Mouse (Mus musculus) forebrain, embryonic 14.5 days (tissue): ENCODE data around the gene Serpinf1. TPM values are rescaled to one million over a fixed set of nuclear protein-coding genes. Genes with fewer than 3 reads are reported as not detected.
A peak's percentile ranks its signal among the peaks of the same experiment; 100 is the strongest.

Source experiments
- ATAC-seq: fragments of 200-750 bp; cut with Nextera tagmentation; 2 replicates; pipeline ENCODE4 v1.8.0; 2017; ENCODE audit warnings: mild to moderate bottlenecking, moderate library complexity
- DNase-seq: peaks from one replicate; pipeline ENCODE4 v3.0.0-alpha.2; 2015; ENCODE audit warnings: low spot score
- H3K27ac ChIP-seq: fragments of 300-500 bp; sonication (generic); 2 replicates; pipeline ENCODE4 v1.5.1; 2014; ENCODE audit warnings: low read depth, mild to moderate bottlenecking, control low read depth, low read length, moderate library complexity
- H3K27me3 ChIP-seq: fragments of 300-500 bp; sonication (generic); replicated peaks from 2 replicates; pipeline ENCODE4 v1.6.1; 2014; ENCODE audit warnings: low read length, control low read depth, mixed read lengths; ENCODE audit not compliant: control insufficient read depth, insufficient read depth
- H3K36me3 ChIP-seq: fragments of 300-500 bp; sonication (generic); 2 replicates; pipeline ENCODE4 v1.6.1; 2014; ENCODE audit warnings: low read length, control low read depth; ENCODE audit not compliant: control insufficient read depth, insufficient read depth
- H3K4me1 ChIP-seq: fragments of 300-500 bp; sonication (generic); 2 replicates; pipeline ENCODE4 v1.6.1; 2014; ENCODE audit warnings: antibody characterized with exemption, low read length, control low read depth; ENCODE audit not compliant: control insufficient read depth, insufficient read depth
- H3K4me2 ChIP-seq: fragments of 300-500 bp; sonication (generic); 2 replicates; pipeline ENCODE4 v1.6.1; 2014; ENCODE audit warnings: mild to moderate bottlenecking, control low read depth, low read length
- H3K4me3 ChIP-seq: fragments of 300-500 bp; sonication (generic); 2 replicates; pipeline ENCODE4 v1.5.1; 2014; ENCODE audit warnings: low read depth, low read length, control low read depth
- H3K9ac ChIP-seq: fragments of 300-500 bp; sonication (generic); 2 replicates; pipeline ENCODE4 v1.6.1; 2014; ENCODE audit warnings: mild to moderate bottlenecking, low read length, control low read depth, moderate library complexity
- H3K9me3 ChIP-seq: fragments of 300-500 bp; sonication (generic); replicated peaks from 2 replicates; pipeline ENCODE4 v1.6.1; 2016; ENCODE audit warnings: low read length, control low read depth, mixed read lengths; ENCODE audit not compliant: control insufficient read depth
- WGBS: fragments of 180-500 bp; shearing (Covaris S2); extraction: QIAGEN DNeasy Blood & Tissue Kit; methylation state at CpG from one replicate; pipeline ENCODE4 v1.1.7; 2014; 5-methylcytosine and 5-hydroxymethylcytosine counted together
- polyA plus RNA-seq: library from polyadenylated mRNA; unstranded; fragments of >200 nt; fragmentation: Nextera tagmentation; extraction: Ambion mirVana; gene quantifications from 2 replicates; pipeline ENCODE4 v1.2.1, GENCODE M21; 2014

The Serpinf1 gene
- polyA plus RNA-seq, 1 experiment from 2014 or later, result 23.6 TPM

DNA sequence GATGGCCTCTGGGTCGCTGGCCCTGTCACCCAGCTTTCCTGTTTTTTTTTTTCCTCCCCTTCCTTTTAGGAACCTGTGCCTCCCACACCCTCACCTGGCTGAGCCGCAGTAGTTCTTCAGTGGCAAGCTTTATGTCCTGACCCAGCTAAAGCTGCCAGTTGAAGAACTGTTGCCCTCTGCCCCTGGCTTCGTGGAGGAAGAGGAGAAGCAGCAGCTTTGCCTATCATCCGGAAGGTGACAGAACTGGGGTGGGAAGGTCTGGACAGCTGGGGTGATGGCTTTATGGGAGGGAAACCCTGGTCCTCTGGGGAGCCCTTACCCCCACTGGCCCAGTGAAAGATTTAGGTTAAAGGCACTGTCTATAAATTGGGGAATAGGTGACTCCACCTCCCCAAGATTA, 41.1 kb upstream of the Serpinf1 start:
- H3K9ac ChIP-seq, result no peak overlapping the region
- WGBS, result 76% methylated on average over 4 of the region's 4 CpGs
- peaks cover 18% of the 10 kb centered on the region for H3K4me1 ChIP-seq
- no peaks in the 10 kb centered on the region for H3K9me3 ChIP-seq
- peaks cover 8% of the 10 kb centered on the region; the same call in 1 of the 2 replicates for H3K36me3 ChIP-seq
- H3K27ac ChIP-seq, result no peak overlapping the region
- H3K4me3 ChIP-seq, result no peak overlapping the region
- DNase-seq, result no peak
- no peaks in the 10 kb centered on the region for H3K27me3 ChIP-seq
- no peak for ATAC-seq
- H3K4me2 ChIP-seq, result no peak overlapping the region

DNA sequence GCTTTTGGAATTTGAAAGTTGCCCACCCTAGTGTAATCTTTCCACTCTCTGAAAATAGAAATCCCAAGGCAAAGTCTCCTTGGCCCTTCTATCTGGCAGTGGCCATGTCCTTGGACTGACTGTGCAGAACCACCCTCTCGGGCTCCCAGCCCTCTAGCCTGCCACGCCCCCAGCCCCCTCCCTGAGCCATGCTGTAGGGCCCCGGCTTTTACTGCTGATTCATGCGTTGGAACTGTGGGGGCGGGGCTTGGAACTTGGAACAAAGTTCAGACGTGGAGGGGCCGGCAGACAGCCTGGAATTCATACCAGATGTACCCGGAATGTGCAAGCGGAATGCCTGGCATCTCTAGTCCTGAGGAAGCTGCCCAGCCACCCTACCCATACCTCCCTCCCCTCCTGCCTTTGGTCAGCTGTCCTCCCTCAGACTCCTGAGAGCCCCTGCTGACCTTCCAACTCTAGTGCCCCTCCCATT, 40.4 kb upstream of the Serpinf1 start:
- Histone ChIP-seq H3K27ac (no peak overlapping the region), H3K9ac (no peak overlapping the region), H3K4me3 (peak overlapping the region; percentile 66), H3K27me3 (no peaks in the 10 kb centered on the region), H3K4me2 (peak overlapping the region; percentile 88), H3K4me1 (peaks cover 18% of the 10 kb centered on the region), H3K9me3 (no peaks in the 10 kb centered on the region), H3K36me3 (peaks cover 8% of the 10 kb centered on the region; the same call in 1 of the 2 replicates)
- ATAC-seq (no peak), DNase-seq (peak; percentile 48)
- 4% methylated on average over 9 of the region's 9 CpGs for WGBS

DNA sequence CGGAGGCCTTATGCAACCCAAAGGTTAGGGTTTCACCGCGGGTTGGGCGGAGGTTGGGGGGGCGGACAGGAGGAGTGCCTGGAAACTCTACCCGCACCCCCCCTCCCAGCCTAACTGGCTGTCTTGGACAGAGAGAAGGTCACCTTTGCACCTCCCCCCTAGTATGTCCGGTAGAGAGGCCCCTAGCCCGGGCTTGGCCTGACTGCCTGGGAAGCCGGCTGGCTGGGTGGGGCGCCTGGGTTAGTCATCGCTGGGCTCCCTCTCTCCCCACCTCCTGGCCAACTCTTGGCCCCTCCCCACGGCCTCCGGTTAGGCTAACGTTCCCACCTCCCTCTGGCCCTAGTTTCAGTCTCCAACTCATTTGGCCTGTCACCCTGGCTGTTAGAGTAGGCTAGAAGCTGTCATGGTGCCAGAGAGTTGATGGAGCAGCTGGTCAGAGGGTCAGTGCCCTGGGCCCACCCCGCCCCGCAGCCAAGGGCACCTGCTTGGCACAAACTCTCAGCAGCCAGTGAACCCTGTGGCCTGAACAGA, 39.8 kb upstream of the Serpinf1 start:
- peaks cover 18% of the 10 kb centered on the region for H3K4me1 ChIP-seq
- peaks cover 8% of the 10 kb centered on the region; the same call in 1 of the 2 replicates for H3K36me3 ChIP-seq
- H3K27me3 ChIP-seq, result no peaks in the 10 kb centered on the region
- H3K27ac ChIP-seq, result no peak overlapping the region
- H3K9me3 ChIP-seq, result no peaks in the 10 kb centered on the region
- H3K4me3 ChIP-seq, result peak overlapping the region; percentile 66
- H3K9ac ChIP-seq, result peak overlapping the region; percentile 76
- WGBS, result 8% methylated on average over 15 of the region's 16 CpGs
- DNase-seq (peak; percentile 17), ATAC-seq (no peak)
- H3K4me2 ChIP-seq, result peak overlapping the region; percentile 88

GRCm38 (mm10) chr11:75461743-75462252, 39.3 kb upstream of the Serpinf1 start:
- 1% methylated on average over 29 of the region's 30 CpGs for WGBS
- ATAC-seq (peak; percentile 43), DNase-seq (no peak)
- no peaks in the 10 kb centered on the region for H3K9me3 ChIP-seq
- peaks cover 8% of the 10 kb centered on the region; the same call in 1 of the 2 replicates for H3K36me3 ChIP-seq
- H3K4me3 ChIP-seq, result peak overlapping the region; percentile 66
- peak overlapping the region; percentile 55; the same call in 1 of the 2 replicates for H3K27ac ChIP-seq
- peaks cover 18% of the 10 kb centered on the region for H3K4me1 ChIP-seq
- H3K9ac ChIP-seq, result peak overlapping the region; percentile 76
- H3K27me3 ChIP-seq, result no peaks in the 10 kb centered on the region
- peak overlapping the region; percentile 88 for H3K4me2 ChIP-seq

DNA sequence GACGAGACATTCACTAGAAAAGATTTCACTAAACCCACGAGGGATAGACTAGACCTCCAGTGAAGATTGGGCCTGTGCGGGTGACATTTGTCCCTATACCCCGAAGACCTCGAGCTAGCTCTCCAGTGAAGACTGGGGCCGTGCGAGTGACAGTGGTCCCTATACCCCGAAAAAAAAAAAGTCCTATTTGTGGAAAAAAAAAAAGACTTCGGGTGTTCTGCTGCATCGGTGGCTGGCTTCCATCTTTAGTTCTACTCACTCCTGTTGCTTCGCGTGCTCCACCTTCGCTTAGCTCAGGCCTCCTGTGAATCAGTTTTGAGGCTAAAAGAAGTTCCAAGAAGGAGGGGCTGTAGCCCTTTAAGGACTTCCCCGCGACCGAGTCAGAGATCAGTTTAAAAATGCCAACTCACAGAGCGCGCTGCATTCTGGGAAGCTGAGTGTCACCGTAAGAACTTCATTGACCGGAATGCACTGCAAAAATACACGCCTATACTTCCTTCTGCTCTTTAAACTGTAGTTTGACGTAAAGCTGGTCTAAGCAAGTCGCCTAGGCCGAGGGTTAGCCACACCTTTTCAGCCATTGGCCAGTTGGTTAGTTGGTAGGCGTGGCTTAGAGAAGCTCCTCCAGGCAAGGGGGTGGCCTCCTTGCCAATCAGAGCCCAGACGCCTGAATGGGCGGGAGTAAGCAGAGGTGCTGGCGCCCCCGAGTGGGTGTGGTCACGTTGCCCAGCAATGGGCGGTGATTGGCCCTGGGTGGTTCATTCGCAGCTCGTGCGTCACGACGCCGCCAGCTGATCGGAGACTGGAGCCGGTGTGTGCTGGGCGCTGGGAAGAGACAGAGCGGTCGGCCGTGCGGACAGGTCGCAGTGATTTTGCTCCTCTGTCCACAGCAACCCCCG, 38.6 kb upstream of the Serpinf1 start, which contains the start of gene Tlcd2:
Tlcd2 (plus strand) TSS at position 872 of the 899 bp plus-strand sequence.
- H3K36me3 ChIP-seq, result peaks cover 8% of the 10 kb centered on the region; the same call in 1 of the 2 replicates
- peak within 1 kb of the TSS; percentile 66 for H3K4me3 ChIP-seq
- peak within 1 kb of the TSS; percentile 88 for H3K4me2 ChIP-seq
- peak within 1 kb of the TSS; percentile 76 for H3K9ac ChIP-seq
- no peaks in the 10 kb centered on the region for H3K9me3 ChIP-seq
- DNase-seq, result peak; percentile 100
- H3K27ac ChIP-seq, result peak within 1 kb of the TSS; percentile 65
- peak; percentile 97 for ATAC-seq
- peaks cover 18% of the 10 kb centered on the region for H3K4me1 ChIP-seq
- under 1% methylated on average over 46 of the region's 46 CpGs for WGBS
- no peaks in the 10 kb centered on the region for H3K27me3 ChIP-seq

GRCm38 (mm10) chr11:75460103-75460843, 37.8 kb upstream of the Serpinf1 start:
- WGBS, result 2% methylated on average over 19 of the region's 19 CpGs
- Histone ChIP-seq H3K27me3 (no peaks in the 10 kb centered on the region), H3K4me1 (peaks cover 18% of the 10 kb centered on the region), H3K9ac (peak overlapping the region; percentile 40), H3K9me3 (no peaks in the 10 kb centered on the region), H3K4me2 (peak overlapping the region; percentile 62), H3K4me3 (peak overlapping the region; percentile 66), H3K36me3 (peaks cover 2% of the 10 kb centered on the region; the same call in 1 of the 2 replicates), H3K27ac (peak overlapping the region; percentile 65)
- ATAC-seq (peak; percentile 52), DNase-seq (peak; percentile 95)

DNA sequence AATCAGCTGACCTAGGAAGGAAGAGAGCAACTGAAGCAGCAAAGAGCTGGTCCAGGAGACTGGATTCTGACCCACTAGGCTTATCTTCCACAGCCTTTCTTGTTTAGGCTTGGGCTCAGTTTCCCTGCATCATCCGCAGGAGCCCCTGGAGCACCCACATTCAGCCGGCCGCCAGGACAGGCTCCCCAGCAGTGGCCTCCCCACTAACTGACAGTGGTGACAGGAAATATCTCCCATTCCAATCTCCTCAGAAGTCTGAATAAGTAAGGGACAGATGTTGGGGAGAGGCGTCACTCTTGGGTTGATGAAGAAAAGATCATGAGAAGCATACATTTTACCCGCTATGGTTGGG, 37.2 kb upstream of the Serpinf1 start:
- DNase-seq, result no peak
- 43% methylated on average over 5 of the region's 5 CpGs for WGBS
- no peak overlapping the region for H3K9ac ChIP-seq
- H3K9me3 ChIP-seq, result no peaks in the 10 kb centered on the region
- H3K36me3 ChIP-seq, result no peaks in the 10 kb centered on the region
- H3K4me1 ChIP-seq, result peaks cover 19% of the 10 kb centered on the region
- H3K4me3 ChIP-seq, result 0 out of 2 replicates have a peak overlapping the region, but pooled peaks have one; percentile 66
- no peak for ATAC-seq
- H3K27ac ChIP-seq, result peak overlapping the region; percentile 64; the same call in 1 of the 2 replicates
- no peaks in the 10 kb centered on the region for H3K27me3 ChIP-seq
- H3K4me2 ChIP-seq, result peak overlapping the region; percentile 62

- H3K27ac ChIP-seq, result no peak overlapping the region
- WGBS, result 83% methylated on average over 5 of the region's 5 CpGs
Measured at GRCm38 (mm10) chr11:75459141-75459711, 36.7 kb upstream of the Serpinf1 start.

More at GRCm38 (mm10) chr11:75459141-75459711, 36.7 kb upstream of the Serpinf1 start:
- ATAC-seq (no peak), DNase-seq (no peak)
- H3K9ac ChIP-seq, result no peak overlapping the region
- H3K4me3 ChIP-seq, result no peak overlapping the region
- H3K36me3 ChIP-seq, result no peaks in the 10 kb centered on the region
- H3K27me3 ChIP-seq, result no peaks in the 10 kb centered on the region
- no peak overlapping the region for H3K4me2 ChIP-seq
- no peaks in the 10 kb centered on the region for H3K9me3 ChIP-seq
- H3K4me1 ChIP-seq, result peaks cover 20% of the 10 kb centered on the region
